Mouse (Mus musculus) embryonic fibroblast, embryonic 13.5 days (primary cell): ENCODE results near the gene Nfatc2ip.

Experiments
- CTCF ChIP-seq: IDR thresholded peaks from 2 replicates; pipeline ENCODE4 v1.5.1; 2011; ENCODE audit warnings: mild to moderate bottlenecking, control low read depth, low read length, moderate library complexity, borderline replicate concordance; ENCODE audit not compliant: insufficient read depth
- POLR2A ChIP-seq: IDR thresholded peaks from 2 replicates; pipeline ENCODE4 v1.6.1; 2011; ENCODE audit warnings: low read depth, mild to moderate bottlenecking, control low read depth, low read length, moderate library complexity

- no peak for TF ChIP-seq POLR2A
- TF ChIP-seq CTCF, result no peak
Observed at GRCm38 (mm10) chr7:126376903-126377277, 19.6 kb downstream of the Nfatc2ip start.
